In the genomic region with DNA sequence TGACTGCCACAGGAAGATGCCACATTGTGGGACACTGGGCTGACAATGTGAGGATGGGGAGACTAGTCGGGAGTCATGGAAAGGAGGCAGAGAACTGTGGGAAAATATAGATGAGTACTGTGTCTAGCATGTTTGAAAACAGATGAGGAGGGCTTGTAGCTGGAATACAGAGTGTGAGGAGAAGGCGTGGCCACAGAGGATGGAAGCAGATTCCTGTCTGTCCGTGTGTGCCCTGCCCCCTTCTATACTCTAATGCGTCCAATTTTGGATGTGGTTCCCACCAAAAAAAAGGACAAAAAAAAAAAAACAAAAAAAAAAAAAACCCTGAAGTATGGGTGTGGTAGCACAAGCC, we compare ENCODE assay signal across 8 mouse cellular contexts. TPM values are rescaled to one million over a fixed set of nuclear protein-coding genes. Genes with fewer than 3 reads are reported as not detected.
DNase-seq lines count a peak whose midpoint lies in the region; ATAC-seq lines count a peak whose summit lies in the region.

No protein-coding gene starts in this region.

- WGBS in heart, embryonic 16.5 days, result 19% methylated on average over 4 of the region's 4 CpGs
- 53% methylated on average over 4 of the region's 4 CpGs for WGBS in hindbrain, embryonic 14.5 days
- 57% methylated on average over 4 of the region's 4 CpGs for WGBS in midbrain, embryonic 14.5 days

- peak overlapping the region; percentile 48; the same call in 1 of the 2 replicates for H3K9ac ChIP-seq in heart, embryonic 16.5 days (ENCODE audit: low read length)
- H3K9ac ChIP-seq in hindbrain, embryonic 14.5 days, result peak overlapping the region; percentile 29
- peak overlapping the region; percentile 28; the same call in 1 of the 2 replicates for H3K9ac ChIP-seq in midbrain, embryonic 14.5 days (replicated peaks; ENCODE audit: low read length)

- H3K4me1 ChIP-seq in heart, embryonic 16.5 days (ENCODE audit: control insufficient read depth, insufficient read depth, low read length), result peaks cover 46% of the 10 kb centered on the region
- peaks cover 10% of the 10 kb centered on the region for H3K4me1 ChIP-seq in brown adipose tissue, adult 24 weeks (ENCODE audit: control insufficient read depth, insufficient read depth, insufficient read length, low read length)
- H3K4me1 ChIP-seq in hindbrain, embryonic 14.5 days (replicated peaks; ENCODE audit: control insufficient read depth, insufficient read depth, low read length), result peaks cover 12% of the 10 kb centered on the region
- H3K4me1 ChIP-seq in midbrain, embryonic 14.5 days (ENCODE audit: control insufficient read depth, insufficient read depth, low read length), result peaks cover 15% of the 10 kb centered on the region; the same call in 1 of the 2 replicates

- H3K36me3 ChIP-seq in heart, embryonic 16.5 days (ENCODE audit: control insufficient read depth, insufficient read depth), result no peaks in the 10 kb centered on the region; the same call in 1 of the 2 replicates
- no peaks in the 10 kb centered on the region for H3K36me3 ChIP-seq in hindbrain, embryonic 14.5 days (replicated peaks; ENCODE audit: control insufficient read depth, insufficient read depth)
- no peaks in the 10 kb centered on the region for H3K36me3 ChIP-seq in midbrain, embryonic 14.5 days (ENCODE audit: control insufficient read depth, insufficient read depth, low read length)

- peak overlapping the region; percentile 53 for H3K4me3 ChIP-seq in heart, embryonic 16.5 days (ENCODE audit: low read length)
- H3K4me3 ChIP-seq in brown adipose tissue, adult 24 weeks (ENCODE audit: insufficient read depth, low read depth, low read length), result peak overlapping the region; percentile 4; the same call in 1 of the 2 replicates
- peak overlapping the region; percentile 23 for H3K4me3 ChIP-seq in hindbrain, embryonic 14.5 days (replicated peaks; ENCODE audit: low read length)
- H3K4me3 ChIP-seq in midbrain, embryonic 14.5 days (replicated peaks; ENCODE audit: low read depth, low read length), result peak overlapping the region; percentile 28

- no peaks in the 10 kb centered on the region for H3K9me3 ChIP-seq in heart, embryonic 16.5 days (replicated peaks; ENCODE audit: control insufficient read depth, low read length)
- H3K9me3 ChIP-seq in hindbrain, embryonic 14.5 days (ENCODE audit: control insufficient read depth, low read length), result no peaks in the 10 kb centered on the region
- H3K9me3 ChIP-seq in midbrain, embryonic 14.5 days (ENCODE audit: control insufficient read depth, low read length), result no peaks in the 10 kb centered on the region

- peak overlapping the region; percentile 81 for H3K4me2 ChIP-seq in heart, embryonic 16.5 days (ENCODE audit: low read depth, low read length)
- H3K4me2 ChIP-seq in hindbrain, embryonic 14.5 days (replicated peaks), result peak overlapping the region; percentile 65
- peak overlapping the region; percentile 64 for H3K4me2 ChIP-seq in midbrain, embryonic 14.5 days (ENCODE audit: low read length)

- no peaks in the 10 kb centered on the region for H3K27me3 ChIP-seq in heart, embryonic 16.5 days (ENCODE audit: control insufficient read depth, insufficient read depth, low read length)
- no peaks in the 10 kb centered on the region for H3K27me3 ChIP-seq in hindbrain, embryonic 14.5 days (ENCODE audit: control insufficient read depth, insufficient read depth, low read length)
- no peaks in the 10 kb centered on the region for H3K27me3 ChIP-seq in midbrain, embryonic 14.5 days (ENCODE audit: control insufficient read depth, insufficient read depth, low read length)

- 0 out of 2 replicates have a peak, but pooled peaks have one; percentile 7 for ATAC-seq in heart, embryonic 16.5 days (replicated peaks; ENCODE audit: extremely low read depth, insufficient read depth, low FRiP score)
- no peak for ATAC-seq in hindbrain, embryonic 14.5 days (ENCODE audit: low FRiP score)
- no peak for ATAC-seq in midbrain, embryonic 14.5 days (ENCODE audit: low FRiP score, low TSS enrichment)

- no peak for DNase-seq in heart, adult 8-10 months (ENCODE audit: low spot score)
- no peak for DNase-seq in hindbrain, embryonic 14.5 days (ENCODE audit: low spot score)
- DNase-seq in midbrain, embryonic 14.5 days, result no peak
- DNase-seq in cerebellum, postnatal 10 days, result no peak
- DNase-seq in urinary bladder, postnatal 14 days (ENCODE audit: low spot score), result no peak
- no peak for DNase-seq in right cerebral cortex, postnatal 25 days

- H3K27ac ChIP-seq in heart, embryonic 16.5 days (ENCODE audit: low read length), result peak overlapping the region; percentile 94
- no peak overlapping the region for H3K27ac ChIP-seq in brown adipose tissue, adult 24 weeks (replicated peaks; ENCODE audit: low read depth, low read length)
- H3K27ac ChIP-seq in hindbrain, embryonic 14.5 days, result peak overlapping the region; percentile 15; the same call in 1 of the 2 replicates
- H3K27ac ChIP-seq in midbrain, embryonic 14.5 days (replicated peaks; ENCODE audit: low read depth, low read length), result peak overlapping the region; percentile 67; the same call in 1 of the 2 replicates

RNA-seq across cellular contexts. Expression of a gene that starts 13.4 kb away (rescaled TPM):
- polyA plus RNA-seq in heart, embryonic 16.5 days (2015; fragmentation: Nextera tagmentation; extraction: Ambion mirVana), result 5.5 and 6.1 TPM in 2 replicates
- 10 to 100 TPM; 13.3 to 14.9 (median 14.0) TPM for total RNA-seq in heart, adult 8-10 months (2022)
- 5.5 and 6.7 TPM in 2 replicates for polyA plus RNA-seq in brown adipose tissue, adult 24 weeks (2012; ENCODE audit: insufficient read depth, insufficient read length, missing spikeins)
- polyA plus RNA-seq in hindbrain, embryonic 14.5 days (2014; fragmentation: Nextera tagmentation; extraction: Ambion mirVana), result 8.5 and 10.0 TPM in 2 replicates
- polyA plus RNA-seq in midbrain, embryonic 14.5 days (2014; fragmentation: Nextera tagmentation; extraction: Ambion mirVana), result 7.8 and 13.1 TPM in 2 replicates
